Mouse (Mus musculus) B cell, adult 2 months (primary cell): ENCODE results near the gene Gucd1.
"Not testable (repeated sequence)": the region's sequence is repeated elsewhere in the genome, so short reads cannot be mapped to it uniquely, and the experiment has no call there.

Source experiments
- DNase-seq, 2 experiments: peaks; one replicate each; pipeline ENCODE4 v3.0.0; 2022

Gucd1 gene

GRCm38 (mm10) chr10:75458329-75458728, 59.4 kb downstream of the Gucd1 start:
- no peak for DNase-seq

GRCm38 (mm10) chr10:75457852-75458251, 59.9 kb downstream of the Gucd1 start:
- no peak for DNase-seq

- not testable (repeated sequence) for DNase-seq
Observed at GRCm38 (mm10) chr10:75456061-75456831, 61.5 kb downstream of the Gucd1 start.

DNA sequence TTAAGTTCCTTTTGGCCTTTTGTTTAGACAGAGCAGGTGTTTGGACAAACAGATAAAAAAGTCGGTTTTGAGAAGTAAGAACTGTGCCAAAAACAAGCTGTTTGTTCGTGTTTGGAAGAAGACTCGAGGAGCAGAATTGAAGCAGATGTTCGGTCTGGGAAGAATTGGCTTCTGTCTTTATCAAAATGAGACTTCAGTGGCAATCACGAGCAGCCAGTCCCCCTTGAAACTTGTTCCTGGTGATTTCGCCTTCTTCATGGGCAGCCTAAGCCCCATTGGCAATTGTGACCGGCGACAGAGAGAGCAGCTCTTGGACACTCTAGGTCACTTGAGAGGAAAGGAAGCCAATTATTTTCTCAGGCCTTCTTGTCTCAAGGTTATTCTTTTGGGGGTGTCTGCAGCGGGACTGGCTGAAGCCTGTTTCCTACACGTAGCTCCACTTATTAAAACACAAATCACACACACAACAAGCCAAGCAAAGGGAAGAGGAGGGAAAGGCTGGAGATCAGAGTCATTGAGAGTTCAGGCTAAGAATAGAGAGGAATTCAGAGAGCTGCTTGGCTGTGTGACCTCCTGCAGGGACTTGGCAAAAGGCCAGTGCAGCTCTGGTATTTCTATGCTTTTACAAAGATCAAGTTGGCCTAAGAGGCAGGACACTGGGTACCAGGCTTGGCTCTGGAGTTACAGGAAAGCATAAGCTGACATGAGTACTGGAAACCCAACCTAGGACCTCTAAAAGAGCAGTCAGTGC, 66.6 kb downstream of the Gucd1 start:
- no peak for DNase-seq

DNA sequence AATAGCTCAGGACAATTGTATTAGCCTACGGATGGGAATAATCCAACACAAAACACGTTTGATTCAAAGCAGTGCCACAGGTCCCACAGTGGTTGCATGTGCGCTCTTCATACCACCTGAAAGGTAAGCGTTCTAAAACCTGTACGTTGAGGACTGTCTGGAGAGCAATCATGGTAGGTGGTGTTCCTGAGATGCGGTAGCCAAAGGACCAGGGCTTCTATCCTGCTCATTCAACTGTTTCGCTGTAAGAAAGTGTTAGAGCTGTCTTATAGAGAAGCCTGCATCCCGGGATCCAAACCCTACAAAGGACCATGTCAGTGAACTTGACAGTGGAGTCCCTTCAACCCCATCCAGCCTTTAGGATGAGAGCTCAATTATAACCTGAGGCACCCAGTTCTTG, 67.4 kb downstream of the Gucd1 start:
- no peak for DNase-seq

DNA sequence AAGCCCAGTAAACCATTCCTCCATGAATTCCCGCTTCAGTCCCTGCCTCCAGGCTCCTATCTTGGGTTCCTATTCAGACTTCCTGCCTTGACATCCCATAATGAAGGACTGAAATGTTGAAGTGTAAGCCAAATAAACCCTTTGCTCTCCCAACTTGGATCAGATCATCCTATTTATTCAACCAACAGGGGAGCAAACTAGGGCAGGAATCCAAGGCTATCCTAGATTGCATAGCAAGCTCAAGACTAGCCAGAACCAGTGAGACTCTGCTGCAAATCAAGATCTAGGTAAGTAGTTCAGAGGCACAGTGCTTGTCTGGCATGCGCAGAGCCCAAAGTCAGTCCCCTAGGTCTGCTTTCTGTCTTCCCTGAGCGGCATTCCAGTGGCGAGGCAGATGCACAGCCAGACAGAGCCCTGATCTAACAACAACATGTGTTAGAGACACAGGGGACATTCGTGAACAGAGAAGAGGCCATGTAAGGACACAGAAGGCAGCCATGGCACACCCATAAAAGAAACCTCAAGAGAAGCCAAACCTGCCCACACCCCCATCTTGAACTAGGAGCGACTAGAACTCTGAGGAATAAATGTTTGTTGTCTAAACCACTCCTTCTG, 68.9 kb downstream of the Gucd1 start:
- DNase-seq = no peak

DNA sequence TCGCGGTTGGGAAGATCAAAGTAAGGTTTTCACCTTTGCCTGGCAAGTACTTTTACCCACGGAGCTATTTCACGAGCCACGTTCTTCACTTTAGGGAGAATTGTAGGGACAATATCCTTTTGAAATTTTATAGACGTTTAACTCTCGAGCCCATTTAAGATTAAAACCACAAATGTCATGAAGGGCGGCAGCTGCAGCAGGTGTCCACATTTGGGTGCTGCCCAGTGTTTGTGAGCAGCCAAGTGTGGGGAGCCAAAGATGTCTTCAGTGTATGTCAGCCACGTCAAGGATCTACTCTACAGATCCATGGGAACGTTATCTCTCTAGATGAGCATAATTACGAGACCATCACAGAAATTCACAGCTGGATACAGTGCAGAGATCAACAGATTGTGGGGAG, 70.3 kb downstream of the Gucd1 start:
- DNase-seq = no peak

- DNase-seq = peak; percentile 84 to 86
Observed at GRCm38 (mm10) chr10:75446501-75447083, 71.2 kb downstream of the Gucd1 start.

DNA sequence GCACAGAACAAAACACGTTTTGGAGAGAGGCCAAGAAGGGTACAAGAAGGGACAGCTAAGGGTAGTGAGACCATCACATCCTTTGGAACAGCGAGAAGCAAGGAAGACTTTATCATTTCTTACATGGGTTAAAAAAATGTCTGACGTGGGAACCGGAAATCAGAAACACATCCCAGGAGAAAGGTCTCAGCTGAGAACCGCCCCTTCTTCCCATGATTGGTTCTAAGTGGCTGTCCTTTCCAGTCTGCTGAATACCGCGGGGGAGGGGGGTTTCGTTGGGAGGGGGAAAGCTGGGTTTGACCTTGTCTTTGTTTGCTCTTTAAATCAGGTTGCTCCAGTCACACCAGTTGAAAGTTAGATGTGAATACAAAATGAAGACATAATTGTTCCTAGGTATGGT, 72.7 kb downstream of the Gucd1 start:
- no peak for DNase-seq

- DNase-seq = peak; percentile 37 to 47
Observed at GRCm38 (mm10) chr10:75444111-75444826, 73.5 kb downstream of the Gucd1 start.

DNA sequence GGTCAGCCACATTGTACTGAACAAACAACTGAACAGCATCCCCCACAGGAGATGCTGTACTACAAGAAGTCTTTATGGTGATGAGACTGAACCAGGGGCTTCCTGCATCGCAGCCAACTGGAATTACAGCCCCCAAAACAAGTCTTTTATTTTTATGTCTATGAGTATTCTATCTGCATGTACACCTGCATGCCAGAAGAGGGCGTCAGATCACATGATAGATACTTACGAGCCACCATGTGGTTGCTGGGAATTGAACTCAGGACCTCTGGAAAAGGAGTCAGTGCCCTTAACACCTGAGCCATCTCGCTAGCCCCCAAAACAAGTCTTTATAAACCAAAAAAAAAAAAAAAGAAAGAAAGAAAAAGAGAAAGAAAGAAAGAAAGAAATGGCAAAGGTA, 74.8 kb downstream of the Gucd1 start:
- no peak for DNase-seq

DNA sequence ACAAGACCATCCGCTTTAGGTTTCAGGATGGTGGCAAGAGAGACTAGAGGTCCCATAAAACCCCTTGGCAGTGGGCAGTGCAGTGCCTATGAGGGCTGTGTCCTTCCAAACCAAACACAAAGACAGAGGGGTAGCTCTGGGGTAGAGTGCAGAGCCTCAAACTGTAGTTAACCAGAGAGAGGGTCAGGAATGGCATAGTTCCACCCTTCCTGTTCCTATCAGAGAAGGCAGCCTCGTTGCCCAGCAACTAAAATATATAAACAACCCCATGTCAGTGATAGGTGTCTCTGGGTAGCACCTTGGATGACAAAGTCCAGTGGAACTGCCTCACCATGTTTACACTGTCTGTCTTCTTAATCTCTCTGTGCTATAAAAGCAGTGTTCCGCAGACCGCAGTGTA, 76.0 kb downstream of the Gucd1 start:
- DNase-seq = no peak

- DNase-seq = no peak
Observed at GRCm38 (mm10) chr10:75440756-75441155, 77.0 kb downstream of the Gucd1 start.

GRCm38 (mm10) chr10:75439211-75439811, 78.5 kb downstream of the Gucd1 start:
- peak; percentile 70 to 74 for DNase-seq

GRCm38 (mm10) chr10:75438132-75438810, 79.5 kb downstream of the Gucd1 start:
- DNase-seq = no peak

DNA sequence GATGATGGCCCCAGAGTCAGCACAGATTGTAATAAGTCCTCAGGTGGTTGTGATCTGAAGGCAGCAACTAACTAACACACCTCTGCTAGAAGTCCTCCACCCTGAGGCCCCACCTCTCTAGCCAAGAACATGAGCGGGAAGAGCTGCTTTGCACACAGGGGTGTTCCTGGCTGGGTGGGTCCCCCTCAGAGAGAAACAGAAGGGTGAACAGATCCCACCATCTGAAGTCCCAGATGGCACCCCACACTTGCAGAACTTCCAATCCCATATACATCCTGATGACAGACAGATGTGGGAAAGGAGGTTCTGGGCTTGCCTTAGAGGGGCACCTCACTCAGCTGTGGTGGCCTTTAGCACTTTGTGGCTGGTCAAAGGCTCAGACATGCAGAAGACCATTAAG, 80.5 kb downstream of the Gucd1 start:
- no peak for DNase-seq

- peak; percentile 89 to 90 for DNase-seq
Observed at GRCm38 (mm10) chr10:75436604-75437217, 81.1 kb downstream of the Gucd1 start.

GRCm38 (mm10) chr10:75430633-75431032, 87.1 kb downstream of the Gucd1 start:
- DNase-seq = peak; percentile 37 to 39

- DNase-seq = no peak
Observed at GRCm38 (mm10) chr10:75430147-75430537, 87.6 kb downstream of the Gucd1 start.

- DNase-seq = peak; percentile 68 to 71
Observed at GRCm38 (mm10) chr10:75429522-75430146, 88.1 kb downstream of the Gucd1 start.

DNA sequence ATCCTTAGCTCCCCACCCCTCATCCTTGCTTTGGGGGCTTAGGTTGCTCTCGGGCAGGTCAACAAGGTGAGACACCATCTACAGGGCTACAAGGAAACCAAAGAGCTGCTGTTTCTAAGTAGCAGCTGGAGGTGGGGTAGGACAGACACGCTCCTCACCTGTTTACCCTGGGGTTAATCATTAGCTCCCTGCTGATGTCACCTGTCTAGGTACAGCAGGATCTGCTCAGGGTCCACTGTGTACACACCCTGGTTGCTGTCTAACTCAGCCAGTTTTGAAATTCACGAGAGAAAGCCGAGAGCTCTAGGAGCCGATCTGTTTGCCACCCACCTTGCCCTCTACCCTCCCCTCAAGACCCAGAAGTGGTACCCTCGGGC, 88.8 kb downstream of the Gucd1 start:
- DNase-seq = no peak
